Mouse (Mus musculus): ENCODE data around the gene Il31ra. TPM values are rescaled to one million over a fixed set of nuclear protein-coding genes. Genes with fewer than 3 reads are reported as not detected.

Il31ra gene
- total RNA-seq, 2 experiments from 2014 or later = 6.5 to 10.4 TPM

GRCm38 (mm10) chr13:112573800-112574199 is 20.4 kb downstream of the Il31ra start:
- no peak for ATAC-seq (replicated peaks; ENCODE audit: low FRiP score, low TSS enrichment, poor library complexity, severe bottlenecking)

- ATAC-seq (replicated peaks; ENCODE audit: low FRiP score, low TSS enrichment, poor library complexity, severe bottlenecking) = no peak
These were observed 23.4 kb downstream of the Il31ra start for GRCm38 (mm10) chr13:112570768-112571167.

GRCm38 (mm10) chr13:112569606-112570005 is 24.6 kb downstream of the Il31ra start:
- ATAC-seq (replicated peaks; ENCODE audit: low FRiP score, low TSS enrichment, poor library complexity, severe bottlenecking) = no peak

GRCm38 (mm10) chr13:112560554-112561138 is 33.5 kb downstream of the Il31ra start:
- no peak for ATAC-seq (replicated peaks; ENCODE audit: low FRiP score, low TSS enrichment, poor library complexity, severe bottlenecking)

GRCm38 (mm10) chr13:112556501-112556900 is 37.7 kb downstream of the Il31ra start:
- no peak for ATAC-seq (replicated peaks; ENCODE audit: low FRiP score, low TSS enrichment, poor library complexity, severe bottlenecking)

GRCm38 (mm10) chr13:112553304-112553703 is 40.9 kb downstream of the Il31ra start:
- no peak for ATAC-seq (replicated peaks; ENCODE audit: low FRiP score, low TSS enrichment, poor library complexity, severe bottlenecking)

- peak; percentile 78 for ATAC-seq (replicated peaks; ENCODE audit: low FRiP score, low TSS enrichment, poor library complexity, severe bottlenecking)
These were observed 42.3 kb downstream of the Il31ra start for GRCm38 (mm10) chr13:112551641-112552548.

GRCm38 (mm10) chr13:112541223-112541975 is 52.8 kb downstream of the Il31ra start:
- ATAC-seq (replicated peaks; ENCODE audit: low FRiP score, low TSS enrichment, poor library complexity, severe bottlenecking) = peak; percentile 84

GRCm38 (mm10) chr13:112540616-112541015 is 53.5 kb downstream of the Il31ra start:
- no peak for ATAC-seq (replicated peaks; ENCODE audit: low FRiP score, low TSS enrichment, poor library complexity, severe bottlenecking)

- peak; percentile 69 for ATAC-seq (replicated peaks; ENCODE audit: low FRiP score, low TSS enrichment, poor library complexity, severe bottlenecking)
These were observed 57.1 kb downstream of the Il31ra start for GRCm38 (mm10) chr13:112537065-112537464.

GRCm38 (mm10) chr13:112536611-112537010 is 57.5 kb downstream of the Il31ra start:
- 0 out of 2 replicates have a peak, but pooled peaks have one; percentile 1 for ATAC-seq (replicated peaks; ENCODE audit: low FRiP score, low TSS enrichment, poor library complexity, severe bottlenecking)

GRCm38 (mm10) chr13:112533556-112533955 is 60.6 kb downstream of the Il31ra start:
- ATAC-seq (replicated peaks; ENCODE audit: low FRiP score, low TSS enrichment, poor library complexity, severe bottlenecking) = no peak

GRCm38 (mm10) chr13:112532235-112532634 is 61.9 kb downstream of the Il31ra start:
- no peak for ATAC-seq (replicated peaks; ENCODE audit: low FRiP score, low TSS enrichment, poor library complexity, severe bottlenecking)

GRCm38 (mm10) chr13:112529893-112530292 is 64.3 kb downstream of the Il31ra start:
- peak; percentile 91 for ATAC-seq (replicated peaks; ENCODE audit: low FRiP score, low TSS enrichment, poor library complexity, severe bottlenecking)

- no peak for ATAC-seq (replicated peaks; ENCODE audit: low FRiP score, low TSS enrichment, poor library complexity, severe bottlenecking)
These were observed 67.0 kb downstream of the Il31ra start for GRCm38 (mm10) chr13:112527186-112527585.

GRCm38 (mm10) chr13:112523346-112523970 is 70.7 kb downstream of the Il31ra start:
- ATAC-seq (replicated peaks; ENCODE audit: low FRiP score, low TSS enrichment, poor library complexity, severe bottlenecking) = no peak

- no peak for ATAC-seq (replicated peaks; ENCODE audit: low FRiP score, low TSS enrichment, poor library complexity, severe bottlenecking)
These were observed 71.3 kb downstream of the Il31ra start for GRCm38 (mm10) chr13:112522896-112523295.

- ATAC-seq (replicated peaks; ENCODE audit: low FRiP score, low TSS enrichment, poor library complexity, severe bottlenecking) = no peak
These were observed 71.9 kb downstream of the Il31ra start for GRCm38 (mm10) chr13:112522261-112522660.

GRCm38 (mm10) chr13:112514546-112514945 is 79.6 kb downstream of the Il31ra start:
- no peak for ATAC-seq (replicated peaks; ENCODE audit: low FRiP score, low TSS enrichment, poor library complexity, severe bottlenecking)

GRCm38 (mm10) chr13:112512824-112513223 is 81.3 kb downstream of the Il31ra start:
- ATAC-seq (replicated peaks; ENCODE audit: low FRiP score, low TSS enrichment, poor library complexity, severe bottlenecking) = no peak
